Mouse (Mus musculus) gastrocnemius, postnatal 10 days (tissue): Measurements from ENCODE around the gene AI597479. TPM values are rescaled to one million over a fixed set of nuclear protein-coding genes. Genes with fewer than 3 reads are reported as not detected.

ENCODE experiments used
- DNase-seq: peaks from one replicate; pipeline ENCODE4 v3.0.0; 2021; ENCODE audit warnings: mixed read lengths
- long read RNA-seq, 2 experiments: library from polyadenylated mRNA; stranded (forward); transcript quantifications; one replicate each; pipeline ENCODE4 v2.0.0; 2021
- total RNA-seq, 2 experiments: library from RNA; stranded (reverse); gene quantifications; 2 replicates each; pipeline ENCODE4 v1.2.3; 2021

Gene AI597479
- total RNA-seq = 10 to 100 TPM; 11.7 to 12.8 TPM
- long read RNA-seq, experiment 1, transcript AI597479-201 (4 exons, 3,458 nt) = major isoform, 17 of 18 reads
- long read RNA-seq, experiment 1, partial matches to known transcripts = 1 of 18 reads
- long read RNA-seq, experiment 1, other reads (novel, unspliced or antisense) = 0 of 18 reads
- long read RNA-seq, experiment 2, transcript AI597479-201 (4 exons, 3,458 nt) = major isoform, 22 of 23 reads
- long read RNA-seq, experiment 2, partial matches to known transcripts = 1 of 23 reads
- long read RNA-seq, experiment 2, other reads (novel, unspliced or antisense) = 0 of 23 reads

- peak; percentile 94 for DNase-seq
These were observed at the start of gene AI597479, which contains the start of gene Tgfbrap1 for GRCm38 (mm10) chr1:43098031-43098984. AI597479 (plus strand) TSS chr1:43098710. Tgfbrap1 (minus strand) TSS chr1:43098637.

GRCm38 (mm10) chr1:43051903-43052302 lies 46.6 kb upstream of the AI597479 start:
- DNase-seq = no peak

- peak; percentile 60 for DNase-seq
These were observed 32.7 kb upstream of the AI597479 start for GRCm38 (mm10) chr1:43065615-43066310.

- DNase-seq = no peak
These were observed 31.9 kb upstream of the AI597479 start for GRCm38 (mm10) chr1:43066573-43066972.

GRCm38 (mm10) chr1:43067551-43067950 lies 31.0 kb upstream of the AI597479 start:
- no peak for DNase-seq

GRCm38 (mm10) chr1:43070726-43071125 lies 27.8 kb upstream of the AI597479 start:
- DNase-seq = no peak

GRCm38 (mm10) chr1:43072028-43072427 lies 26.5 kb upstream of the AI597479 start:
- DNase-seq = no peak

GRCm38 (mm10) chr1:43072561-43072960 lies 25.9 kb upstream of the AI597479 start:
- no peak for DNase-seq

- DNase-seq = no peak
These were observed 23.7 kb upstream of the AI597479 start for GRCm38 (mm10) chr1:43074791-43075190.

GRCm38 (mm10) chr1:43078124-43078523 lies 20.4 kb upstream of the AI597479 start:
- DNase-seq = no peak

- DNase-seq = no peak
These were observed 15.6 kb upstream of the AI597479 start for GRCm38 (mm10) chr1:43082946-43083345.

- DNase-seq = peak; percentile 13
These were observed 8.1 kb upstream of the AI597479 start for GRCm38 (mm10) chr1:43090418-43090817.

GRCm38 (mm10) chr1:43091306-43092055 lies 7.0 kb upstream of the AI597479 start:
- DNase-seq = peak; percentile 5

- peak; percentile 71 for DNase-seq
These were observed 6.2 kb upstream of the AI597479 start for GRCm38 (mm10) chr1:43092056-43093015.

GRCm38 (mm10) chr1:43094206-43094605 lies 4.3 kb upstream of the AI597479 start:
- DNase-seq = no peak

GRCm38 (mm10) chr1:43108729-43109128 lies 10.2 kb downstream of the AI597479 start:
- no peak for DNase-seq

- peak; percentile 72 for DNase-seq
These were observed 12.0 kb downstream of the AI597479 start for GRCm38 (mm10) chr1:43110556-43110955.

- DNase-seq = peak; percentile 66
These were observed 14.4 kb downstream of the AI597479 start for GRCm38 (mm10) chr1:43112882-43113281.

GRCm38 (mm10) chr1:43117435-43117834 lies 18.9 kb downstream of the AI597479 start:
- DNase-seq = no peak

- DNase-seq = no peak
These were observed 22.4 kb downstream of the AI597479 start for GRCm38 (mm10) chr1:43120950-43121349.
